Comparison of ENCODE assay signal across 9 mouse cellular contexts in the genomic region with DNA sequence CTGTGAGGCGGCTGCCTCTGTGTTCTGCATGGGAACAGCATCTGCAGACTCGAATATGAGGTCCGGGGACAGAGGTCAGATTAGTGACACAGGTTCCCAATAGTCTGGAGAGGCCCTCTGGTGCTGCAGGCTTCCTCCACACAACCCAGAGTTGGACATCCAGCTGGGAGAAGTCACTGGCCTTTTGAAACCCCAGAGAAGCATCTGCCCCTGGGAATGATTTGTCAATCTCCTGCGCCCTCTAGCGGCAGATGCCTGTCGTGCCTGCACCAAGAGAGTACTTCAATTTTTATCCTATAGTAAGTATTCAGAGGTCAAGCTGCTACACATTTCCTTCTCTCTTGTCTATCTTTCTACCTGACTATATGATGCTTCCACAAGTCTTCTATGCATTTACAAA.
DNase-seq lines count a peak whose midpoint lies in the region; ATAC-seq lines count a peak whose summit lies in the region.
"Had no signal": no experiment of that assay in that cellular context is flagged by ENCODE, and none has a peak within 500 bp of the region (broad histone marks: within the 10 kb centered on the region; RNA-seq: fewer than 3 reads in every experiment).

No protein-coding gene starts in this region.

- intact Hi-C loops in left cerebral cortex, postnatal 14 days (cut with DNase I) = loop anchor here (2.0 kb wide), 1 partner anchor 52 kb away; no protein-coding TSS in a partner anchor

- ATAC-seq in hindbrain, embryonic 11.5 days (ENCODE audit: low FRiP score) = peak; percentile 40; the same call in 1 of the 2 replicates
- ATAC-seq in hindbrain, embryonic 16.5 days = no peak
- ATAC-seq in embryonic facial prominence, embryonic 14.5 days (ENCODE audit: low read depth) = no peak
- ATAC-seq in intestine, embryonic 15.5 days = peak; percentile 8; the same call in 1 of the 2 replicates
- ATAC-seq in midbrain, embryonic 13.5 days = 0 out of 2 replicates have a peak, but pooled peaks have one; percentile 60

- H3K9me3 ChIP-seq in hindbrain, embryonic 11.5 days (ENCODE audit: control insufficient read depth, low read length) = no peaks in the 10 kb centered on the region
- no peaks in the 10 kb centered on the region; the same call in 1 of the 2 replicates for H3K9me3 ChIP-seq in hindbrain, embryonic 16.5 days (ENCODE audit: control insufficient read depth, low read length)
- no peaks in the 10 kb centered on the region for H3K9me3 ChIP-seq in embryonic facial prominence, embryonic 14.5 days (ENCODE audit: control insufficient read depth, low read length)
- no peaks in the 10 kb centered on the region for H3K9me3 ChIP-seq in intestine, embryonic 15.5 days
- H3K9me3 ChIP-seq in midbrain, embryonic 13.5 days = no peaks in the 10 kb centered on the region
- H3K9me3 ChIP-seq: embryonic facial prominence, embryonic 15.5 days had no signal

- H3K27me3 ChIP-seq in hindbrain, embryonic 11.5 days (ENCODE audit: control insufficient read depth, insufficient read depth, low read length) = no peaks in the 10 kb centered on the region; the same call in 1 of the 2 replicates
- peaks cover 6% of the 10 kb centered on the region for H3K27me3 ChIP-seq in hindbrain, embryonic 16.5 days (replicated peaks; ENCODE audit: control insufficient read depth, insufficient read depth, low read length)
- H3K27me3 ChIP-seq in embryonic facial prominence, embryonic 14.5 days (replicated peaks; ENCODE audit: control insufficient read depth, insufficient read depth, low read length) = no peaks in the 10 kb centered on the region
- H3K27me3 ChIP-seq in intestine, embryonic 15.5 days (replicated peaks) = no peaks in the 10 kb centered on the region
- H3K27me3 ChIP-seq in midbrain, embryonic 13.5 days = peaks cover 55% of the 10 kb centered on the region
- H3K27me3 ChIP-seq: embryonic facial prominence, embryonic 15.5 days had no signal

- H3K4me2 ChIP-seq in hindbrain, embryonic 11.5 days (replicated peaks; ENCODE audit: low read depth, low read length) = no peak overlapping the region
- no peak overlapping the region for H3K4me2 ChIP-seq in hindbrain, embryonic 16.5 days (ENCODE audit: low read length)
- no peak overlapping the region for H3K4me2 ChIP-seq in embryonic facial prominence, embryonic 14.5 days (ENCODE audit: low read depth, low read length)
- H3K4me2 ChIP-seq in intestine, embryonic 15.5 days (replicated peaks) = no peak overlapping the region
- no peak overlapping the region for H3K4me2 ChIP-seq in midbrain, embryonic 13.5 days (replicated peaks)
- H3K4me2 ChIP-seq: embryonic facial prominence, embryonic 15.5 days had no signal

- no peak overlapping the region for H3K27ac ChIP-seq in hindbrain, embryonic 11.5 days (ENCODE audit: low read depth, low read length)
- no peak overlapping the region for H3K27ac ChIP-seq in hindbrain, embryonic 16.5 days (ENCODE audit: low read depth, low read length)
- H3K27ac ChIP-seq in embryonic facial prominence, embryonic 14.5 days (replicated peaks; ENCODE audit: low read depth, low read length) = no peak overlapping the region
- no peak overlapping the region for H3K27ac ChIP-seq in intestine, embryonic 15.5 days
- no peak overlapping the region for H3K27ac ChIP-seq in midbrain, embryonic 13.5 days
- H3K27ac ChIP-seq: embryonic facial prominence, embryonic 15.5 days had no signal

- no peaks in the 10 kb centered on the region for H3K4me1 ChIP-seq in hindbrain, embryonic 11.5 days (replicated peaks; ENCODE audit: control insufficient read depth, insufficient read depth, low read length)
- no peaks in the 10 kb centered on the region for H3K4me1 ChIP-seq in hindbrain, embryonic 16.5 days (ENCODE audit: control insufficient read depth, insufficient read depth, low read depth, low read length)
- no peaks in the 10 kb centered on the region for H3K4me1 ChIP-seq in embryonic facial prominence, embryonic 14.5 days (ENCODE audit: control insufficient read depth, insufficient read depth, low read length)
- no peaks in the 10 kb centered on the region for H3K4me1 ChIP-seq in intestine, embryonic 15.5 days (replicated peaks)
- H3K4me1 ChIP-seq in midbrain, embryonic 13.5 days (replicated peaks) = no peaks in the 10 kb centered on the region
- H3K4me1 ChIP-seq: embryonic facial prominence, embryonic 15.5 days had no signal

- peak; percentile 86 for DNase-seq in hindbrain, embryonic 11.5 days (ENCODE audit: low spot score)
- peak; percentile 65 to 77 for DNase-seq in adrenal gland, postnatal 36 days
- peak; percentile 48 for DNase-seq in embryonic facial prominence, embryonic 14.5 days (ENCODE audit: low spot score)
- DNase-seq in left cerebral cortex, postnatal 14 days (ENCODE audit: low spot score in 2 of 2) = peak; percentile 25 to 63
- DNase-seq in thymus, adult 18-20 months = peak; percentile 6

- H3K9ac ChIP-seq in hindbrain, embryonic 11.5 days (ENCODE audit: low read depth, low read length) = no peak overlapping the region
- no peak overlapping the region for H3K9ac ChIP-seq in hindbrain, embryonic 16.5 days (ENCODE audit: low read depth, low read length)
- H3K9ac ChIP-seq in embryonic facial prominence, embryonic 14.5 days (ENCODE audit: low read depth, low read length) = no peak overlapping the region
- H3K9ac ChIP-seq in intestine, embryonic 15.5 days = no peak overlapping the region
- H3K9ac ChIP-seq in midbrain, embryonic 13.5 days (replicated peaks) = no peak overlapping the region
- H3K9ac ChIP-seq: embryonic facial prominence, embryonic 15.5 days had no signal

- no peaks in the 10 kb centered on the region for H3K36me3 ChIP-seq in hindbrain, embryonic 11.5 days (ENCODE audit: control insufficient read depth, insufficient read depth, low read length)
- H3K36me3 ChIP-seq in hindbrain, embryonic 16.5 days (ENCODE audit: control insufficient read depth, insufficient read depth, low read length) = no peaks in the 10 kb centered on the region
- H3K36me3 ChIP-seq in embryonic facial prominence, embryonic 14.5 days (ENCODE audit: control insufficient read depth, insufficient read depth, low read length) = no peaks in the 10 kb centered on the region
- no peaks in the 10 kb centered on the region for H3K36me3 ChIP-seq in intestine, embryonic 15.5 days
- no peaks in the 10 kb centered on the region for H3K36me3 ChIP-seq in midbrain, embryonic 13.5 days
- H3K36me3 ChIP-seq: embryonic facial prominence, embryonic 15.5 days had no signal

- H3K4me3 ChIP-seq in hindbrain, embryonic 11.5 days (ENCODE audit: low read depth, low read length) = no peak overlapping the region
- H3K4me3 ChIP-seq in hindbrain, embryonic 16.5 days (ENCODE audit: low read length) = no peak overlapping the region
- no peak overlapping the region for H3K4me3 ChIP-seq in embryonic facial prominence, embryonic 14.5 days (ENCODE audit: low read depth, low read length)
- H3K4me3 ChIP-seq in intestine, embryonic 15.5 days (replicated peaks) = no peak overlapping the region
- H3K4me3 ChIP-seq in midbrain, embryonic 13.5 days (replicated peaks) = no peak overlapping the region
- H3K4me3 ChIP-seq: embryonic facial prominence, embryonic 15.5 days had no signal

- 21% methylated on average over 6 of the region's 6 CpGs for WGBS in hindbrain, embryonic 11.5 days
- WGBS in hindbrain, embryonic 16.5 days = 15% methylated on average over 6 of the region's 6 CpGs
- 20% methylated on average over 6 of the region's 6 CpGs for WGBS in embryonic facial prominence, embryonic 14.5 days
- 27% methylated on average over 6 of the region's 6 CpGs for WGBS in intestine, embryonic 15.5 days
- WGBS in midbrain, embryonic 13.5 days = 20% methylated on average over 6 of the region's 6 CpGs

Comparison
In these comparisons a context has a peak if more than half of its experiments do, and no peak if none do; other contexts are left out.
1. ATAC-seq: peak in hindbrain, embryonic 11.5 days (single experiment), intestine, embryonic 15.5 days (single experiment) and midbrain, embryonic 13.5 days (single experiment); none in hindbrain, embryonic 16.5 days (single experiment) and embryonic facial prominence, embryonic 14.5 days (single experiment).
2. DNase-seq: peak in every context shown above with its lines; median percentile 86 in hindbrain, embryonic 11.5 days; 71 in adrenal gland, postnatal 36 days; 48 in embryonic facial prominence, embryonic 14.5 days; 44 in left cerebral cortex, postnatal 14 days; 6 in thymus, adult 18-20 months.